Mouse (Mus musculus) kidney, adult 9 months (tissue): ENCODE results near the gene Atp13a1.

Experiments used
- DNase-seq: peaks from one replicate; pipeline ENCODE4 v3.0.0; 2022

The Atp13a1 gene

DNA sequence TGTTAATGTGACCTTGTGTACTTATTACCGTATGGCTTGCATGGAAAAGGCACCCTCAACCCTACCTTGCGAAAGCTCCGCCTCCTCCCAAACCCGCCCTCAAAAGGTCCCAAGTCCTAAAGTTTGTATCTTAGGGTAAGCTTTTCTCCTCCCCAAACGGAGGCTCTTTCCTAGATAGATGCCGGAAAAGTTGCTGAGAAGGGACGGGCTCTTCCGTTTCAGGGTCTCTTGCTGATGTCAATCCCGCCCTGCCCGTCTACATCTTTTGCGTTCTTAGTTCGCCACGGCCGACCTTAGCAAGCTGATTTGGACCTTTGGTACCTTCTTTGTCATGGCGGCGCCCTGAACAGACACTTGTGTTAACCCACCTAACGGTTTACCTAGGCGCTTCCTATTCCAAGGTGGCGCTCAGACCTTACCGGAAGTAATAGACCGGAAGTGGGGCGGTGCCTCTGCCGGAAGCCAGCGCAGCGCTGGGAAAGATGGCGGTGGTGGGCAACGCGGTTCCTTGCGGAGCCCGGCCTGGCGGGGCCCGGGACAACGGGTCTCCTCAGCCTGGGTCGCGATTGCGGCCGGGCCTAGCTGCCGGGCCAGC, at the start of gene Atp13a1, which contains the start of gene Zfp866:
Atp13a1 (plus strand) TSS at position 391 of the 595 bp plus-strand sequence.
Zfp866 (minus strand) TSS at position 406 of the 595 bp plus-strand sequence.
- peak; percentile 94 for DNase-seq

DNA sequence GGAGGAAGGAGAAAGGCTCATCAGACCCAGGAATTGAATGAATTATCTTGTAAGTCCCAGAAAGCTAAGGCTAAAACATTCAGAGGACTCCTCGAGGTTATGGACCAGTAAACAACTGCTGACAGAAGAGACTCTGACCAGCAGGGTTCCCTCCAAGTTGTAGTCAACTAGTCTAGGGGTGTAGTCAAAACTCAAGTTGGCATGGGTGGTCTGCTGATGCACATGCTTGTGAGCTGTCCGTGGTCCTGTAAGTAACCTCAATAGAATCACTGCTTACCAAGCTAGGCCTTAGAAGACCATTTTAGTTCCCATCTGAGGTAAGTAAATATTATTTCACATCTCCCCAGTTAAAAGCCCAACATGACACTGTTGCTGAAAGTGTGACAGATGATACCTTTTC, 49.7 kb upstream of the Atp13a1 start:
- DNase-seq: no peak

DNA sequence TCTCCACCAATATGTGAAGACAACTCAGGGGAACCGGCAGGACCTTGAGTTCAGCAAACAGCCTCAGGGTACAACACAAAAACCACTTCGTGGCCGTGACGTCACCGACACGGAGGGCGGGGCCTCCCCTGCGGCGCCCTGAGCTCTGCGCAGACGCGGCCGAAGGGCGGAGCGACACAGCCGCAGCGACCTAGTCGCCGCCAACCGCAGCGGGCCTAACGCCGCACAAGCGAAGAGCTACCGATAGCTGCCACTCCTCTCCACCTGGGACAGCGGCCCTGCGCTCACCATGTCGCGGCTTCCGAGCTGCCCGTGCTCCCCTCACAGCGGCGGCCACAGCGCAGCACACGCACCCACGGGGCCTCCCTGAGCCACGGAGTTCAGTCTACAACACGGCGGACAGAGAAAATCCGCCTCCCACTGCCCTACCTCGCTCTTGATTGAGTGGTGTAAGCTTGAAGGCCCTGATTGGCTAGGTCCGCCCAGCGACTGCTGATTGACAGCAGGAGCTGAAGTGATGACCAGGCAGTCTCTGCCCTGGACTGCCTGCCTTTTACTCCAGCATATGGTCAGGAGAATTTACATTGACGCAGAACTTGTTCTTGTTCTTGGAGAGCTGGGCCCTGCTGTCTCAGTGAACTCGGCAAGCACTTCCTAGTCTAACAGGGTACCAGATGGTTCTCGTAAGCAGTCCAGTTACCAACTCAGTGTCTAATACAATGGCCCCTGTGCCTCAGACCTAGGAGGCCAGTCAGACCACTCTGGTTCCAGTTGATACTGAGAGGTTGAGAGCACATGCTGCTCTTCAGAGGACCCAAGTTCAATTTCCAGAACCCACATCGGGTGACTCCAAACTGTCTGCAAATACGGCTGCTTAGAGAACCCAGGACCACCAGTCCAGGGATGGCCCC, 41.2 kb upstream of the Atp13a1 start, which contains the start of gene Zfp963:
Zfp963 (minus strand) TSS at position 427 of the 911 bp plus-strand sequence.
- peak; percentile 97 for DNase-seq

GRCm38 (mm10) chr8:69752437-69752836, 38.5 kb upstream of the Atp13a1 start:
- no peak for DNase-seq

DNA sequence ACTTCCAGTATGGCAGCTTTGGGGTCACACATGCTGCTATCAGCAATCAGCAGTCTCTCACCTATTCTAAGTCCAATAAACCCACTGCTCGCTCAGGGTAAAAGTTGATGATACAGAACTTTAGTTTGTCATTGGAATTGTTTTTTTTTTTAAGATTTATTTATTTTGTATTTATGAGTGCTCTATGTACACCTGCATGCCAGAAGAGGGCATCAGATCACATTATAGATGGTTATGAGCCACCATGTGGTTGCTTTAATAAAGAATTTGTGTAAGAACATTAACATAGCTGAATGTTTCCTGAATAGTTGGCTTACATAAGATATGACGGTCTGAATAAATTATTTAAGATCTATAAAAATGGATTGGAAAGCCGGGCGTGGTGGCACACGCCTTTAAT, 32.6 kb upstream of the Atp13a1 start:
- no peak for DNase-seq

DNA sequence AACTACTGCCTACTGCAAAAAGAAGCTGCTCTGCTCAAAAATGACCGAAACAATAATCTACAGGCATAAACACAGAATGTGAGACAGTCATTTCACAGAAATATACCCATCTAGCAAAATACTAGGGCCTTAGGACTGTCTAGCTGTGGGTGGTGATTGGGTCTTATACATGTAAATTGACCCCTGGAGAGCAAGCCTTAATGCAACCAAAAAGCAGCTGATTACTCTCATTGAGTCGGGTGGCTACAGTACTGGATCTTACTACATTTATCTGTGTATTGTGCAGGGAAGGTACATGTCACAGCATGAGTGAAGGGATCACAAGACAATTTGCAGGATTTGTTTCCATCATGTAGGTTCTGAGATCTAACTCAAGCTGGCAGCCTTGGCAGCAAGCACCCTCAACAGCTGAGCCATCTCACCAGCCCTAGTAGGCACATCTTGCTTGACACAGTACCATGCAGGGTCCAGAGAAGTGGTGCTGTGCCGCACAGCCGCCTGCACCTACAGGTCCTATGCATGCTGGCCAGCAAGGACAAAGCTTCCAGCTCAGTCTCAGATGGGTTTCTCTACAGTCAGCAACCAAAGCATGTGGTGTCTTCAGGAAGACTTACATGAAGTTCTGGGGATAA, 29.0 kb upstream of the Atp13a1 start:
- no peak for DNase-seq

GRCm38 (mm10) chr8:69771221-69771620, 19.7 kb upstream of the Atp13a1 start:
- no peak for DNase-seq

DNA sequence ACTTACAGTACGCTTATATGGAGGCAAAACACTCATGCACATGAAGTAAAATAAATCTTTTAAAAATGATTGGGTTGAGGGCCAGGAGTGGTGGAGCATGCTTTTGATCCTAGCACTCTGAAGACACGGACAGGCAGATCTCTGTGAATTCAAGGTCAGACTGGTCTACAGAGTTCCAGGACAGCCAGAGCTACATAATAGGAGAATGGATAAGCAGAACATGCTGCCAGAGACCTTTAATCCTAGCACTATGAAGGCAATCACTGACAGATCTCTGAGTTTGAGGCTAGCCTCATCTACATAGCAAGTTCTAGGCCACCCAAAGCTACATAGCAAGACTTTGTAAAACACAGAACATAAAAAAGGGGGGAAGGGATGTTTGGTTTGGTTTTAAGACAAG, 18.9 kb upstream of the Atp13a1 start:
- DNase-seq: no peak

DNA sequence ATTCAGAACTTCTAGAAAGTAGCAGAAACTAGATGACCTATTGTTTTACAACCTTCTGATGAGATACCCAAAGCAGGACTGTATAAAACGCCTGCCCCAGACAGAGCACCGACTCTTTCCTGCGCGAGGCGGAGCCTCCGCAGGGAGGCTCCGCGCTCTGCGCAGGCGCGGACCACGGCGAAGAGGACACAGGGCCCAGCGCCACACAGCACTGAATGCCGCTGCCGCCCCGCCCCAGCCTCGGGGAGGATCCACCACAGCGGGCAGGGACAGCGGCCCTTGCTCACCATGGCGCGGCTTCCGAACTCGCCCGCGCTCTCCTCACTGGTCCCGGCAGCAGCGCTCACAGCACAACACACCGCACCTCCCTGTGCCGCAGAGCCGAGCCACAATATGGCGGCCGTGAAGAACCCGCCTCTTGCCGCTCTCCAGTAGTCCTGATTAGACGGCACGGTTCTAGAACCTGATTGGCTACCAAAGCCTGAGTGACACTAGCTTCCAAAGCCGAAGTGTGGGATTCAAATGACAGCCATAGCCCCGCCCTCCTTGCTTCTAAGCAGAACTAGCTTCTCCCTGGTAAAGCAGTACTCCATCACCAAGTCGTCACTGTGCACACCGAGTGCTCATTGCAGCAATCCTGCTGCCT, 16.3 kb upstream of the Atp13a1 start, which contains the start of gene Gm20422:
Gm20422 (minus strand) TSS at position 384 of the 646 bp plus-strand sequence.
- DNase-seq: peak; percentile 95

GRCm38 (mm10) chr8:69775149-69775534, 15.8 kb upstream of the Atp13a1 start:
- DNase-seq: no peak

DNA sequence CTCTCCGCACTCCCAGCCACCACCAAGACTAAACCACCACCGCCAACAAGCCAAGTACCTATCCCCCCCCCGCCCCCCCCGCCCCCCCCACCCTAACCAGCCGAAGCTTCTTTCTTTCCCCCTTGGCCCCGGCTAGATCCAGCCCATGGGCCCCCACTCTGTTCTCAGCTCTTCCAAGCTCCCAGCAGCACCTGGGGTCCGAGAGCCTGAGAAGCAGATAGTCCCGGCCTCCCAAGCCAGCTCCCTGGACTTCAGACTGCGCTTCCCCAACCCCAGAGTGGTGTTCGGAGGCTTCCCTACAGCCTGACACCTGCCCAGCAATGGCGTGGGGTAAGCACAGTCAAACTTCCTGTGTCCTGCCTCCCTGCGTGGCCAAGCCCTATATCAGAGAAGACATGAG, 13.9 kb upstream of the Atp13a1 start:
- no peak for DNase-seq

GRCm38 (mm10) chr8:69789105-69789504, 1.9 kb upstream of the Atp13a1 start:
- no peak for DNase-seq

DNA sequence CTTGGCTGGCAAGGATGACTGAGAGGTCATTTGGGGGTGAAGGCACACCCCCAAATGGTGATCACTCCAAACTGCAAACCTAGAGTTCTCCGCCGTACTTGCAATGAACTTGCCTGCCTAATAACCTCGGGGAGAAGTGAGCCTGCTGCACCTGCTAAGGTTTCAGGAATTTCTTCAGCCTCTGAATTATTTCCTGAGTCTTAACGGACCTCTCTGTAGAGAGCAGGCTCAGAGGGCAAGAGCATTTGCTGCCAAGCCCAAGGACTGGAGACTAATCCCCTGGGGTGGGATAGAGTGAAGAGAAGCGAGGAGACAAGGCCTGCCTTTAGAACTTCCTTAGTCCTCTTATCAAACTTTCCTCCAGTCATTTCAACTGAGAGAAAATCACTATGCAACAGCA, 1.2 kb upstream of the Atp13a1 start:
- DNase-seq: no peak

GRCm38 (mm10) chr8:69790364-69790763, 599 bp upstream of the Atp13a1 start:
- DNase-seq: peak; percentile 25

DNA sequence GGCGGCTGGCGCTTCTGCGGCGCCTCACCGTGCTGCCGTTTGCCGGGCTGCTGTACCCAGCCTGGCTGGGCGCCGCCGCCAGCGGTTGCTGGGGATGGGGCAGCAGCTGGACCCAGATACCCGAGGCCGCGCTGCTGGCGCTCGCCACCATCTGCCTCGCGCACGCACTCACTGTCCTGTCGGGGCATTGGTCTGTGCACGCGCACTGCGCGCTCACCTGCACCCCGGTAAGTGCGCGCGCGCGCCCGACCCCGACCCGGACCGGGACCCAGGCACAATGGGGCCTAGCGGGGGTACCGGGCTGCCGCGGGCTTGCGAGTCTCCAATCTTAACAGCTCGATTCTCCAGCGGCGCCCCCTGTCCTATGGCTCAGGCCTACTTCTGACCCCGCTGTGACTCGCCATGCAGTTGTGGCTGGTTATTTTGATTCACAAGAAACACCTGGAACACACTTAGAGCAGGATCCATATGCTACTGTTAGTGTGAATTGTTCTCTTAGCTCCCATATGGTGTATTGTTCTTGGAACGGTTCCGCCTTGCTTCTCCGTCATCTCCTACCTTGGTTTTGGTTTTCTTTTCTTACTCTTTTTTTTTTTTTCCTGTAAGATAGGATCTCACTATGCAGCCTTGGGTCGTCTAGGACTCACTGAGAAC, 579 bp downstream of the Atp13a1 start:
- DNase-seq: peak; percentile 43

DNA sequence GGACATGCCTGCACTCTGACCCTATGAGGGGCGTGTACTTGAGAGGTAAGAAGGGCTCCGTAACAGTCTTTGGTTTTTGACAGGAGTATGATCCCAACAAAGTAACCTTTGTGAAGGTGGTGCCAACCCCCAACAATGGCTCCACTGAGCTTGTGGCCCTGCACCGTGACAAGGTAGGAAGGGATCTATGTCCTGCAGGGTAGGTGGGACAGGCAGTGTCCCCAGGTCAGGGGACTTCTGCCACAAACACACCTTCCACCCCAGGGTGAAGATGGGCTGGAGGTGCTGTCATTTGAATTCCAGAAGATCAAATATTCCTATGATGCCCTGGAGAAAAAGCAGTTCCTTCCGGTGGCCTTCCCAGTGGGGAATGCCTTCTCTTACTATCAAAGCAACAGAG, 2.7 kb downstream of the Atp13a1 start:
- no peak for DNase-seq

DNA sequence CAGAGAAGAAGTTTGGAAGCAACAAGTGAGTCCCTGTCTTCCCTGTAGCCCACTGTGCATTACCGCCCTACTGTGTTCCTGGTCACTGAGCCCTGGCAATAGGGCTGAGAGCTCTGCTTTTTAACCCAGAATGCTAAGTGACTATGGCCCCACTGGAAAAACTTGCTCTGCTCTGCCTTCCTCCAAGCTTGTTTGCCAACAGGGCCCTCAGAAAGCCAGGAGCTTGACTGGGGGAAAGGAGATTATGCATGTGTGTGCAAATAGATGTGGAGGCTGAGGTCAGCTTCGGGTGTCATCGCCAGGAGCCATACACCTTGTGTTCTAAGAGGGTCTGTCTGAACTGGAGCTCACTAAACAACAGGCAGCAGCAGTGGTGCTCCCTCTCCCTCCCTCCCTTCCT, 3.1 kb downstream of the Atp13a1 start:
- no peak for DNase-seq

GRCm38 (mm10) chr8:69794901-69795300, 3.9 kb downstream of the Atp13a1 start:
- DNase-seq: no peak

- DNase-seq: no peak
Observed at GRCm38 (mm10) chr8:69796721-69797345, 5.9 kb downstream of the Atp13a1 start.

DNA sequence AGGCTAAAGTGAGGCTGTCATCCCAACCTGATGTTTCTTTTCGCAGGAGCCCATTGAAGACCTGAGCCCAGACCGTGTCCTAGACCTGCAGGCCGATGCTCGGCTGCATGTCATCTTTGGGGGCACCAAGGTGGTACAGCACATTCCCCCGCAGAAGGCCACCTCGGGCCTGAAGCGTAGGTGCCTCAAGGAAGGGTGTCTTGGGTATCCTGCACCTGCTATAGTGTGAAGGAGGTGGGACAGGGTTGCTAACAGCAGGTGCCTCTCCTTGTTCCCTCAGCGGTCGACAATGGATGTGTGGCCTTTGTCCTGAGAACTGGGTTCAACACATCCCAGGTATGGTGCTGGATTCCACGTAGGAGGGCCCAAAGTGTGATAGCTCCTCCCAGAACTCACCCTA, 6.7 kb downstream of the Atp13a1 start:
- DNase-seq: no peak

DNA sequence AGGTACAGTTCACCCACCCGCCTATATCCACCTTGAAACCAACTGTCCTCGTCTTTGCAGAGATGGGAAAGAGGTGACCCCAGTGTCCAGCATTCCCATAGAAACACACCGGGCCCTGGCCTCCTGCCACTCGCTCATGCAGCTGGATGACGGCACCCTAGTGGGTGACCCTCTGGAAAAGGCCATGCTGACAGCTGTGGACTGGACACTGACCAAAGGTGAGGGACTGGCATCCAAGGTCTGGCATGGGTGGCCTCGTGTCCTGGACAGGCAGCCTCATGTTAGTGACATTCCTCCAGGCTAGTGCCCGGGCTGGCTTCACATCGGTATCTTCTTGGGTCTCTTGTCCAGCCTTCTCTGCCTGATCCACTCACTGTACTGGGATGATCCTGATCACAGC, 8.3 kb downstream of the Atp13a1 start:
- DNase-seq: no peak

GRCm38 (mm10) chr8:69799946-69800345, 9.0 kb downstream of the Atp13a1 start:
- no peak for DNase-seq
